Mouse (Mus musculus) heart, adult 2 months (tissue): ENCODE results near the gene Akap2. TPM values are rescaled to one million over a fixed set of nuclear protein-coding genes. Genes with fewer than 3 reads are reported as not detected.
A peak's percentile ranks its signal among the peaks of the same experiment; 100 is the strongest.

Experiments
- DNase-seq, 2 experiments: peaks; one replicate each; pipeline ENCODE4 v3.0.0; 2021
- H3K27ac ChIP-seq: fragments of 200-600 bp; 2 replicates; pipeline ENCODE4 v1.8.1; 2022
- H3K27me3 ChIP-seq: fragments of 200-500 bp; 2 replicates; pipeline ENCODE4 v1.6.1; 2012; ENCODE audit warnings: mild to moderate bottlenecking, low read length, inconsistent platforms, mixed read lengths; ENCODE audit not compliant: control insufficient read depth, insufficient read depth
- H3K36me3 ChIP-seq: fragments of 200-500 bp; 2 replicates; pipeline ENCODE4 v1.6.1; 2012; ENCODE audit warnings: low read length, inconsistent platforms; ENCODE audit not compliant: control insufficient read depth, insufficient read depth
- H3K4me1 ChIP-seq: fragments of 200-500 bp; 2 replicates; pipeline ENCODE4 v1.6.1; 2011; ENCODE audit warnings: low read length; ENCODE audit not compliant: control insufficient read depth, insufficient read depth
- H3K4me3 ChIP-seq: fragments of 200-600 bp; 2 replicates; pipeline ENCODE4 v1.8.1; 2022
- H3K79me2 ChIP-seq: fragments of 200-500 bp; replicated peaks from 2 replicates; pipeline ENCODE4 v1.6.1; 2012; ENCODE audit warnings: mild to moderate bottlenecking, inconsistent platforms, low read length, moderate library complexity, mixed read lengths; ENCODE audit not compliant: control insufficient read depth, insufficient read depth
- H3K9ac ChIP-seq: fragments of 200-500 bp; 2 replicates; pipeline ENCODE4 v1.6.1; 2012; ENCODE audit warnings: low read depth, mild to moderate bottlenecking, control low read depth, inconsistent platforms, low read length, mixed read lengths
- CTCF ChIP-seq: fragments of 200-600 bp; IDR thresholded peaks from 2 replicates; pipeline ENCODE4 v1.8.1; 2022; ENCODE audit warnings: antibody characterized with exemption, mild to moderate bottlenecking, moderate library complexity
- EP300 ChIP-seq: fragments of 200-500 bp; IDR thresholded peaks from 2 replicates; pipeline ENCODE4 v1.6.1; 2011; ENCODE audit warnings: low read depth, low read length, control low read depth; ENCODE audit not compliant: insufficient read depth
- POLR2A ChIP-seq: fragments of 200-500 bp; IDR thresholded peaks from 2 replicates; pipeline ENCODE4 v1.6.1; 2011; ENCODE audit warnings: mild to moderate bottlenecking, low read depth, low read length, control low read depth; ENCODE audit not compliant: insufficient read depth
- WGBS: fragments of 180-500 bp; shearing (Covaris S2); methylation state at CpG from one replicate; pipeline ENCODE4 v1.1.7; 2018; 5-methylcytosine and 5-hydroxymethylcytosine counted together
- intact Hi-C: fragments of 180-260 bp; cut with DNase I; formaldehyde crosslinking; loops from one replicate; pipeline ENCODE4 v1.15.1; 2025
- polyA plus RNA-seq: library from polyadenylated mRNA; depleted of rRNA; stranded (reverse); fragments of >200 nt; gene quantifications from 2 replicates; pipeline ENCODE4 v1.2.3, GENCODE M21; 2012
- total RNA-seq, 2 experiments: library from RNA; stranded (reverse); gene quantifications; 2 replicates each; pipeline ENCODE4 v1.2.3; 2021

Akap2 gene
- total and polyA plus RNA-seq, 3 experiments = 72.4 to 106 (median 86.4) TPM

DNA sequence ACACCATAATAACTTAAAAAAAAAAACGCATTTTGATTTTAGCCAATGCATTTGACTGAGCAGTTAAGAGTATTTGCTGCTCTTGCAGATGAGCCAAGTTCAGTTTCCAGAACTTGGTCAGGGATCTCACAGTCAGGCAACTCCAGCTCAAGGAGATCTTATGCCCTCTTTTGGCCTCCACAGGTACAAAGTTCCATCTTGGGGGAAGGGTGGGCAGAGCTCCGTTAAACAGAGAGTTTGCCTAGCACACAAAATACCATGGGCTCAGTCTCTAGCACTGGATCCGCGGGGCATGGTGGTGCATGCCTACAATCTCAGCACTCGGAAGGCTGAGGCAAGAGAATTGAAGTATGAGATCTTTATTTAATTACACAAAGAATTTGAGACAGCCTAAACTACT is 14.9 kb downstream of the Akap2 start:
- H3K36me3 ChIP-seq = no peaks in the 10 kb centered on the region
- no peaks in the 10 kb centered on the region; the same call in 1 of the 2 replicates for H3K79me2 ChIP-seq
- no peaks in the 10 kb centered on the region for H3K27me3 ChIP-seq
- intact Hi-C loops = no loop called here
- 88% methylated on average over 5 of the region's 5 CpGs for WGBS
- no peak overlapping the region for H3K27ac ChIP-seq
- H3K4me1 ChIP-seq = peaks cover 11% of the 10 kb centered on the region
- H3K4me3 ChIP-seq = no peak overlapping the region
- no peak for TF ChIP-seq EP300
- no peak for TF ChIP-seq CTCF
- no peak for TF ChIP-seq POLR2A
- H3K9ac ChIP-seq = no peak overlapping the region
- DNase-seq = no peak

DNA sequence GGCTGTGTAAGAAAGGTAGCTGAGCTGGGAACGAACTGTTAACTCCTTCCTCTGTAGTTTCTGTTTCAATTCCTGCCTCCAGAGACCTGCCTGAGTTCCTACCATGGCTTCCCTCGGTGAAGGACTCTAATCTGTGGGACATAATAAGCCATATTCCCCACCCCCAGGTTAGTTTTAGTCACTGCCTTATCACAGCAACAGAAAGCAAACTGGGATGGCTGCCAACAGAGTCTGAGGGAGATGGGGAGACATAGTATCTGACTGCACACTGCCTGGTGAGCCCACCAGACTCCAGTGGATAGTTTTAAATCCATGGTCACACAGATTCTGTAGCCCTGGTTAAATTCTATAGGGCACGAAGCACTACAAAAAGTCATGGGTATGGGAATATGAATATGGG is 16.0 kb downstream of the Akap2 start:
- TF ChIP-seq CTCF = no peak
- no peak for TF ChIP-seq EP300
- TF ChIP-seq POLR2A = no peak
- intact Hi-C loops = no loop called here
- no peak for DNase-seq
- no peaks in the 10 kb centered on the region; the same call in 1 of the 2 replicates for H3K27me3 ChIP-seq
- H3K9ac ChIP-seq = no peak overlapping the region
- no peaks in the 10 kb centered on the region; the same call in 1 of the 2 replicates for H3K79me2 ChIP-seq
- peaks cover 11% of the 10 kb centered on the region for H3K4me1 ChIP-seq
- H3K27ac ChIP-seq = no peak overlapping the region
- no peak overlapping the region for H3K4me3 ChIP-seq
- no peaks in the 10 kb centered on the region for H3K36me3 ChIP-seq
- 45% methylated on average over 3 of the region's 3 CpGs for WGBS

DNA sequence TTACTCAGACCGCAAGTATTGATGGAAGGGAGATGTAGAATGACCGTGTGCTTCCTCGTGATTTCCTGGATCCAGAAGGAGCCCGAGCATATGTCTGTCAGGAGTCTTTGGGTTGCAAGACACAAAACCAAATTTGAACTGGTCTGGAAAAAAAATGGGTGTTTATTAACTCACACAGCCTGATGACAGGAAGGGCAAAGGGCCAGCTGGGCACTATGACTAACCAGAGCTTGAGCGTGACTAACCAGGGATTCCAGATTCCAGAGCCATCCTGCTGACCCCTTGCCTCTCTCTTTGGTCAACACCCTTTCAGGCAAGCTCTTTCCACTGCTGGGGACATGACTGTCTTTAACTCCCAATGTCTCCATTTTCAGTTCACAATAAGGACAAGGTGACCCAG is 18.0 kb downstream of the Akap2 start:
- no peak overlapping the region for H3K27ac ChIP-seq
- H3K27me3 ChIP-seq = no peaks in the 10 kb centered on the region; the same call in 1 of the 2 replicates
- no peaks in the 10 kb centered on the region for H3K36me3 ChIP-seq
- no peak for TF ChIP-seq POLR2A
- no peak for TF ChIP-seq EP300
- TF ChIP-seq CTCF = no peak
- H3K4me1 ChIP-seq = peaks cover 5% of the 10 kb centered on the region
- no peak overlapping the region for H3K4me3 ChIP-seq
- WGBS = 72% methylated on average over 5 of the region's 5 CpGs
- DNase-seq = no peak
- no peaks in the 10 kb centered on the region; the same call in 1 of the 2 replicates for H3K79me2 ChIP-seq
- intact Hi-C loops = no loop called here
- no peak overlapping the region for H3K9ac ChIP-seq

DNA sequence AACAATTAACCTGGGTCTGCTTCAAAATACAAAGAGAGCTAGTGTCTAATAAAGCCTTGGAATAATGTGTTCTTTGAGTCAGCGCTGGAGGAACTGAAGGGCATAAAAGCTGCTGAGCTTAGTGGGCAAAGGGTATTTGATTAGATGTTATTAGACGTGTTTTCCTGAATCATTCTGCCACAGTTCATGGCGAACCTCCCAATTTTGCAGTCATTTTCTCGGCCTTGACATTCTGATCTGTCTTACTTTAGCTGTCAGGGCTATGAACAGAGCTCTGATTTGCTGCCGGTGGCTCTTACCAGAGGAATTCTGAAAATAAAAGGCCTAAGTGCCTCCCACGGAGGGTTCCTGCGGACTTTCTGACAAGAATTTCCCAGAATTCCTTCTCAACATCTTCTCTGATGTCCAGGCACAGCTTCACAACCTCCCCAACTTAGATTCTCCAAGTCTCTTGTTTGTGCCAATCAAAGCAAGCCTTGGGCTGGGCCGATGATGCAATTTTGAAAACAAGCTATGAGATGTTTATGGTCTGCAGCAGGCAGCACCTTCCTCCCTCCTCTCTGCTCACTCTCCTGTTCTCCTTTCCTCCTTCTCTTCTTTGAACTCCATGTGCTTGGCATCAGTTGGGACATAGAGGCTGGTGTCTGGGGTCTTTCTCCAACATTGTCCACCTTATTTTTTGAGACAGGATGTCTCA is 21.5 kb downstream of the Akap2 start:
- Histone ChIP-seq H3K27me3 (no peaks in the 10 kb centered on the region; the same call in 1 of the 2 replicates), H3K4me3 (no peak overlapping the region), H3K9ac (no peak overlapping the region), H3K4me1 (no peaks in the 10 kb centered on the region; the same call in 1 of the 2 replicates), H3K36me3 (no peaks in the 10 kb centered on the region), H3K79me2 (no peaks in the 10 kb centered on the region; the same call in 1 of the 2 replicates), H3K27ac (no peak overlapping the region)
- no peak for DNase-seq
- intact Hi-C loops = no loop called here
- 74% methylated on average over 8 of the region's 8 CpGs for WGBS
- TF ChIP-seq POLR2A (no peak), EP300 (no peak), CTCF (no peak)

DNA sequence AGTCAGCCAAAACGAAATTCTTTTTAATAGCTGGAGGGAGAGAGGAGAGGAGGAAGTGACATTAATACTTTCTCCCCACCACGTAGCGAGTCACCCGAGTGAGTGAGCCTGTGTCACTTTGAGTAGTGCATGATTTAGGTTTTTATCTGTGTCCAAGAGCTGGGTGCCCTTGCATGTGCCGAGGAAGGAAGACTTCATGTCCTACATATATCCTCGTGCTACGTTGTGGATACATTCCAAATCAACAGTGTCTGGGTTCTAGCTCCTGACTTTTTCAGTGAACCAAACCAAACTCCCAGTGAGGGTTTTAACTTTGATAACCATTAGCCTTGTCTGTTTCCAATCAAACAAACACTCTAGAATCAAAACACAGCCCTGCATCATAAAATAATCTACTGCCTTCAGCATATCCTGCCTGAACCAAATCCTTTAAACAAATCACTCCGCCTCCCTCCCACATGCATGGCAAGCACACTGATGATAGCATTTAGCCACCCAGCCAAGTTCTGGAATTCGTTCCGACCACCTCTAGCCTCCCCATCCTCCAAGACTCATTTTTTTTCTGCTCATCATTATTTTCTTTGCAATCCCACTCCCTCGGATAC is 26.0 kb downstream of the Akap2 start:
- no peak overlapping the region for H3K4me3 ChIP-seq
- no peaks in the 10 kb centered on the region for H3K27me3 ChIP-seq
- H3K9ac ChIP-seq = no peak overlapping the region
- WGBS = 44% methylated on average over 11 of the region's 11 CpGs
- TF ChIP-seq POLR2A (no peak), CTCF (no peak), EP300 (no peak)
- intact Hi-C loops = no loop called here
- H3K36me3 ChIP-seq = no peaks in the 10 kb centered on the region
- H3K27ac ChIP-seq = no peak overlapping the region
- DNase-seq = no peak
- H3K4me1 ChIP-seq = no peaks in the 10 kb centered on the region; the same call in 1 of the 2 replicates
- H3K79me2 ChIP-seq = no peaks in the 10 kb centered on the region; the same call in 1 of the 2 replicates

DNA sequence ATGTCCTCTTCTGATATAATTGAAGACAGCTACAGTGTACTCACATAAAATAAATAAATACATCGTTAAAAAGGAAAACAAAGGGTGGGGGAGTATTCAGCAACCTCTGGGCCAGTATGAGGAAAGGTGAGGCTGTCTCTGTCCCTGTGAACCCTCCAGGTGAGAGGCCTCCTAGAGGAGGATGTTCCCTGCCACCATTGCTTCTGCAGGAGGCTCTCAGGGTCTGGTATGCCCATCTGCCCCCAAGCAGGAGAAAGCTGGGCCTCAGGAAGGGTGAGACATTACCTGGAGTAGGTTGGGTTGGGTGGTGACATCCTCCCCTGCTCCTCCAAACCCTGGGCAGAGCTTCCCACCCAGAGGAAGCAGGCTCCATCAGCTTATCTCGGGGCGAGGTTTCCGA is 33.2 kb downstream of the Akap2 start:
- H3K9ac ChIP-seq = no peak overlapping the region
- DNase-seq = peak in 1 of 2 experiments; percentile 32
- WGBS = 52% methylated on average over 4 of the region's 4 CpGs
- intact Hi-C loops = no loop called here
- no peak overlapping the region for H3K4me3 ChIP-seq
- TF ChIP-seq EP300 (no peak), POLR2A (no peak), CTCF (no peak)
- H3K36me3 ChIP-seq = no peaks in the 10 kb centered on the region
- H3K4me1 ChIP-seq = peaks cover 8% of the 10 kb centered on the region
- H3K79me2 ChIP-seq = no peaks in the 10 kb centered on the region; the same call in 1 of the 2 replicates
- H3K27me3 ChIP-seq = no peaks in the 10 kb centered on the region
- no peak overlapping the region for H3K27ac ChIP-seq
